In genomic region chr11:45908894-45909293, GRCm38 (mm10) we compare ENCODE assay signal across 16 mouse cellular contexts.
"Had no signal": no experiment of that assay in that cellular context is flagged by ENCODE, and none has a peak within 500 bp of the region (broad histone marks: within the 10 kb centered on the region; RNA-seq: fewer than 3 reads in every experiment).

No protein-coding gene starts in this region.

- H3K27me3 ChIP-seq: neural tube, embryonic 13.5 days; neural tube, embryonic 15.5 days; stomach, embryonic 15.5 days had no signal

- DNase-seq: retina, postnatal 1 day; right cerebral cortex, adult 18-20 months; right cerebral cortex, postnatal 14 days; right cerebral cortex, postnatal 25 days; right cerebral cortex, postnatal 4 days; spleen, adult 18-20 months; thymus, adult 18-20 months; thymus, adult 2 months; thymus, postnatal 14 days; thymus, postnatal 25 days; thymus, postnatal 36 days; thymus, postnatal 4 days had no signal

- H3K9me3 ChIP-seq: neural tube, embryonic 13.5 days; neural tube, embryonic 15.5 days; stomach, embryonic 15.5 days had no signal

- H3K4me3 ChIP-seq: neural tube, embryonic 13.5 days; neural tube, embryonic 15.5 days; stomach, embryonic 15.5 days had no signal

- H3K27ac ChIP-seq: neural tube, embryonic 13.5 days; neural tube, embryonic 15.5 days; stomach, embryonic 15.5 days; stomach, postnatal 0 days had no signal

- H3K4me1 ChIP-seq: neural tube, embryonic 15.5 days; stomach, embryonic 15.5 days had no signal

- H3K9ac ChIP-seq: neural tube, embryonic 13.5 days; neural tube, embryonic 15.5 days; stomach, embryonic 15.5 days had no signal

- H3K4me2 ChIP-seq: neural tube, embryonic 13.5 days; neural tube, embryonic 15.5 days; stomach, embryonic 15.5 days had no signal
